Mouse (Mus musculus) testis, adult 2 months (tissue): ENCODE measurements around the gene Surf2.

ENCODE experiments used
- CTCF ChIP-seq: fragments of 200-500 bp; IDR thresholded peaks from 2 replicates; pipeline ENCODE4 v1.5.1; 2012; ENCODE audit warnings: low read depth, mild to moderate bottlenecking, inconsistent platforms, low read length, moderate library complexity; ENCODE audit not compliant: control insufficient read depth, insufficient read depth, insufficient replicate concordance
- POLR2A ChIP-seq: fragments of 200-500 bp; IDR thresholded peaks from 2 replicates; pipeline ENCODE4 v1.6.1; 2012; ENCODE audit warnings: low read depth, mild to moderate bottlenecking, inconsistent platforms, low read length, moderate library complexity; ENCODE audit not compliant: control insufficient read depth

GRCm38 (mm10) chr2:26919684-26920083 is 3.5 kb downstream of the Surf2 start:
- TF ChIP-seq CTCF, result no peak
- no peak for TF ChIP-seq POLR2A
